Mouse (Mus musculus): ENCODE results near the gene Dpagt1. TPM values are rescaled to one million over a fixed set of nuclear protein-coding genes. Genes with fewer than 3 reads are reported as not detected.

Dpagt1 gene
- 24.0 and 25.2 TPM in 2 replicates for polyA plus RNA-seq (2012; rRNA removed)

DNA sequence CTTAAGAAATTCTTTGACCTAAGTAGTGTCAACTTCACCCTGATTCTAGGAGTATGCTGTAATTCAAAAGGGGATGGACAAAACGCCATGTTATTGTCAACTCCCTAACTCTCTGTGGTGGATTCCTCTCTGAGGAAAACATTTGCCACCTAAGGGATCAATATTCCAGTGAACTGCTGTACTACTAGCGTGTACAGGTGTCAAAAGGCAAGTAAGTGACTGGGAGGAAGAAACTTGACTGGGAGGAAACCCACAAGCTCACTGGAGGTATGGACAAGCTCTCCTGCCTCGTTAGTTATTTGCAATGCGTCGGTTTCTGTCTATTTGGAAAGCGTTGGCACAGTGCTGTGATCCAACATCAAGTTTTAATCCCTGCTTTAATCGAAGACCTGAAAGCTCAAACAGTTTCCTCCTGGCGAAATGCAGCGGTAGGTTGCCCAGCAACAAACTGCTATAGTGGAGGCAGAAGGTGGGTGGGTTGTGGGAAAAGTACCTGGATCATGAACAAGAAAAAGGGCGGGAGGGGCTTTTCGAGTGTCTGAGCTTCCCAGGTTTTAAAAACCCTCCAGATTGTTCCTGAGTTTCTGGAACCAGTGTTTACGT, at the start of gene Dpagt1:
Gene Dpagt1, plus strand, starts transcription at position 252 of the 603 bp plus-strand sequence.
- no peak for DNase-seq (ENCODE audit: low read depth in 1 of 2, low spot score in 2 of 2)
- H3K27ac ChIP-seq (ENCODE audit: insufficient read depth, low read length), result peak within 1 kb of the TSS; percentile 52
- H3K4me1 ChIP-seq (ENCODE audit: control insufficient read depth, insufficient read depth, insufficient read length), result peaks cover 2% of the 10 kb centered on the region; the same call in 1 of the 2 replicates
- TF ChIP-seq POLR2A (IDR thresholded peaks at IDR 0.05; ENCODE audit: low read depth, low read length) (no peak), CTCF (IDR thresholded peaks at IDR 0.05; ENCODE audit: extremely low read depth, insufficient read depth, insufficient read length, insufficient replicate concordance) (no peak)
- H3K4me3 ChIP-seq (ENCODE audit: extremely low read depth, insufficient read depth, insufficient read length), result peak within 1 kb of the TSS; percentile 78
- H3K36me3 ChIP-seq (ENCODE audit: control insufficient read depth, insufficient read depth, low read length), result 0 out of 2 replicates have a peak, but pooled peaks cover 1% of the 10 kb centered on the region
- WGBS, result 3% methylated on average over 12 of the region's 12 CpGs
- no peaks in the 10 kb centered on the region for H3K27me3 ChIP-seq (ENCODE audit: control insufficient read depth, insufficient read depth, low read length)

- TF ChIP-seq POLR2A (IDR thresholded peaks at IDR 0.05; ENCODE audit: low read depth, low read length), result no peak
- no peak for TF ChIP-seq CTCF (IDR thresholded peaks at IDR 0.05; ENCODE audit: extremely low read depth, insufficient read depth, insufficient read length, insufficient replicate concordance)
- H3K27me3 ChIP-seq (ENCODE audit: control insufficient read depth, insufficient read depth, low read length), result peaks cover 12% of the 10 kb centered on the region
- WGBS, result 82% methylated on average over 5 of the region's 5 CpGs
- no peak for DNase-seq (ENCODE audit: low read depth in 1 of 2, low spot score in 2 of 2)
- H3K36me3 ChIP-seq (ENCODE audit: control insufficient read depth, insufficient read depth, low read length), result no peaks in the 10 kb centered on the region
- no peak overlapping the region for H3K27ac ChIP-seq (ENCODE audit: insufficient read depth, low read length)
- no peak overlapping the region for H3K4me3 ChIP-seq (ENCODE audit: extremely low read depth, insufficient read depth, insufficient read length)
- peaks cover 11% of the 10 kb centered on the region for H3K4me1 ChIP-seq (ENCODE audit: control insufficient read depth, insufficient read depth, insufficient read length)
Observed at GRCm38 (mm10) chr9:44283183-44283582, 42.6 kb upstream of the Dpagt1 start.

GRCm38 (mm10) chr9:44286256-44286850, 39.5 kb upstream of the Dpagt1 start:
- peaks cover 15% of the 10 kb centered on the region for H3K4me1 ChIP-seq (ENCODE audit: control insufficient read depth, insufficient read depth, insufficient read length)
- H3K4me3 ChIP-seq (ENCODE audit: extremely low read depth, insufficient read depth, insufficient read length), result no peak overlapping the region; the same call in 1 of the 2 replicates
- WGBS, result 20% methylated on average over 6 of the region's 6 CpGs
- H3K27me3 ChIP-seq (ENCODE audit: control insufficient read depth, insufficient read depth, low read length), result peaks cover 23% of the 10 kb centered on the region
- no peak for TF ChIP-seq CTCF (IDR thresholded peaks at IDR 0.05; ENCODE audit: extremely low read depth, insufficient read depth, insufficient read length, insufficient replicate concordance)
- no peak for TF ChIP-seq POLR2A (IDR thresholded peaks at IDR 0.05; ENCODE audit: low read depth, low read length)
- no peak overlapping the region for H3K27ac ChIP-seq (ENCODE audit: insufficient read depth, low read length)
- no peak for DNase-seq (ENCODE audit: low read depth in 1 of 2, low spot score in 2 of 2)
- peaks cover 3% of the 10 kb centered on the region; the same call in 1 of the 2 replicates for H3K36me3 ChIP-seq (ENCODE audit: control insufficient read depth, insufficient read depth, low read length)

DNA sequence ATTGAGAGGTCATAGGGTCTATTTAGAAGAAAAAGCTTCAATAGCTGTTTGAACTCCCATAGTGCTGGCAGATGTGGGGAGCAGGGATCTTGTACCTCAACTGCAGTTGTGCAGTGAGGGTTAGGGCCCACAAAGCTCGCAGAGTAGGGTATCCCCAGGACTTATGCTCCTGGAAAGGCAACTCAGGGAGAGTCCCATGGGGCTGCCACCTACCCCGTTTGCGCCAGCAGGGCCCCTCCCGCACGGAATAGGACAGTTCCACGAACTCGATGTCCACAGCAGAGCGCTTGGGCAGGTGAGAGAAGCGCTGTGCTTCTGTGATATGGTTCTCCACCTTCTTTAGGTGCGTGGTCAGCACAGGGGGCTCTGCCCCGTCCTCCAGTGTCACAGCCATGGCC, 38.8 kb upstream of the Dpagt1 start:
- Histone ChIP-seq H3K36me3 (ENCODE audit: control insufficient read depth, insufficient read depth, low read length) (peaks cover 5% of the 10 kb centered on the region; the same call in 1 of the 2 replicates), H3K27ac (ENCODE audit: insufficient read depth, low read length) (no peak overlapping the region), H3K4me3 (ENCODE audit: extremely low read depth, insufficient read depth, insufficient read length) (peak overlapping the region; percentile 54; the same call in 1 of the 2 replicates), H3K27me3 (ENCODE audit: control insufficient read depth, insufficient read depth, low read length) (peaks cover 23% of the 10 kb centered on the region), H3K4me1 (ENCODE audit: control insufficient read depth, insufficient read depth, insufficient read length) (peaks cover 15% of the 10 kb centered on the region)
- TF ChIP-seq POLR2A (IDR thresholded peaks at IDR 0.05; ENCODE audit: low read depth, low read length), result no peak
- no peak for TF ChIP-seq CTCF (IDR thresholded peaks at IDR 0.05; ENCODE audit: extremely low read depth, insufficient read depth, insufficient read length, insufficient replicate concordance)
- 13% methylated on average over 11 of the region's 11 CpGs for WGBS
- DNase-seq (ENCODE audit: low read depth in 1 of 2, low spot score in 2 of 2), result no peak

- H3K36me3 ChIP-seq (ENCODE audit: control insufficient read depth, insufficient read depth, low read length), result peaks cover 5% of the 10 kb centered on the region; the same call in 1 of the 2 replicates
- WGBS, result 6% methylated on average over 47 of the region's 47 CpGs
- TF ChIP-seq CTCF (IDR thresholded peaks at IDR 0.05; ENCODE audit: extremely low read depth, insufficient read depth, insufficient read length, insufficient replicate concordance) (no peak), POLR2A (IDR thresholded peaks at IDR 0.05; ENCODE audit: low read depth, low read length) (no peak)
- peaks cover 23% of the 10 kb centered on the region for H3K27me3 ChIP-seq (ENCODE audit: control insufficient read depth, insufficient read depth, low read length)
- no peak for DNase-seq (ENCODE audit: low read depth in 1 of 2, low spot score in 2 of 2)
- H3K27ac ChIP-seq (ENCODE audit: insufficient read depth, low read length), result no peak overlapping the region
- peaks cover 15% of the 10 kb centered on the region for H3K4me1 ChIP-seq (ENCODE audit: control insufficient read depth, insufficient read depth, insufficient read length)
- H3K4me3 ChIP-seq (ENCODE audit: extremely low read depth, insufficient read depth, insufficient read length), result peak overlapping the region; percentile 54
Observed at GRCm38 (mm10) chr9:44287401-44288075, 38.3 kb upstream of the Dpagt1 start.

GRCm38 (mm10) chr9:44288076-44288958, 37.5 kb upstream of the Dpagt1 start, which contains the start of gene Abcg4:
Gene Abcg4, minus strand, starts transcription at chr9:44288615.
- peaks cover 5% of the 10 kb centered on the region; the same call in 1 of the 2 replicates for H3K36me3 ChIP-seq (ENCODE audit: control insufficient read depth, insufficient read depth, low read length)
- 5% methylated on average over 38 of the region's 38 CpGs for WGBS
- DNase-seq (ENCODE audit: low read depth in 1 of 2, low spot score in 2 of 2), result no peak
- TF ChIP-seq POLR2A (IDR thresholded peaks at IDR 0.05; ENCODE audit: low read depth, low read length), result no peak
- no peak for TF ChIP-seq CTCF (IDR thresholded peaks at IDR 0.05; ENCODE audit: extremely low read depth, insufficient read depth, insufficient read length, insufficient replicate concordance)
- H3K27ac ChIP-seq (ENCODE audit: insufficient read depth, low read length), result peak within 1 kb of the TSS; percentile 47; the same call in 1 of the 2 replicates
- peak within 1 kb of the TSS; percentile 54 for H3K4me3 ChIP-seq (ENCODE audit: extremely low read depth, insufficient read depth, insufficient read length)
- H3K27me3 ChIP-seq (ENCODE audit: control insufficient read depth, insufficient read depth, low read length), result peaks cover 23% of the 10 kb centered on the region
- H3K4me1 ChIP-seq (ENCODE audit: control insufficient read depth, insufficient read depth, insufficient read length), result peaks cover 15% of the 10 kb centered on the region
